Mouse (Mus musculus) telencephalon, adult 2 months (tissue): ENCODE data around the gene Itga7.

ENCODE experiments used
- DNase-seq: peaks from one replicate; pipeline ENCODE4 v3.0.0-alpha.2; 2011; ENCODE audit warnings: low read depth, low spot score

Itga7 gene

DNA sequence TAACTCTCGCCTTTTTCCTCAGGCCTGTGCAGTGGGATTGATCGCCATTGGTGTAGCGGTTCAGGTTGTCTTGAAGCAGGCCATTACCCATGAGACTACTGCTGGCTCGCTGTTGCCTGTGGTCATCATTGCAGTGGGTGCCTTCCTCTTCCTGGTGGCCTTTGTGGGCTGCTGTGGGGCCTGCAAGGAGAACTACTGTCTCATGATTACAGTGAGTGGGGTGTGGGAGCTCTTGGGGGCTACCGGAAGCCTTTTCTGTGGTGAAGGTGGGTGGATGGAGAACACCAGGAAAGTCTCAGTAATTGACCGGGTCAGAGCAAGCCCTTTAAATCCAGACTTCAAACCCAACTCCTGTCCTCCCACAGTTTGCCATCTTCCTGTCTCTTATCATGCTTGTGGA, 22.2 kb upstream of the Itga7 start:
- no peak for DNase-seq

DNA sequence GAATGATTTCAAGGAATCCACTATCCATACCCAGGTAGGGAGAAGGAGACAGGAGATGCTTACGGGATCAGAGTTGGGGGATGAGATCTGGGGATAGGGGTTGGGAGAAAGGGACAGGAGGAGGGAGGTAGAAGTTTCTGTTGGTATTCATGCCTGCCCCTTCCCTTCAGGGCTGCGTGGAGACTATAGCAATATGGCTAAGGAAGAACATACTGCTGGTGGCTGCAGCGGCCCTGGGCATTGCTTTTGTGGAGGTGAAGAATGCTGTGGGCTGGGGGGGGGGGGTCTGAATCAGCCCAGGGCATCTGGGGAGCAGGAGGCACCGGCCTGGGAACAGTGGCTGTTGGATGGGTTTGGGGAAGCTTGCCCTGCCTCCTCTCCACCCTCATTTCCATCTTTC, 21.4 kb upstream of the Itga7 start:
- no peak for DNase-seq

DNA sequence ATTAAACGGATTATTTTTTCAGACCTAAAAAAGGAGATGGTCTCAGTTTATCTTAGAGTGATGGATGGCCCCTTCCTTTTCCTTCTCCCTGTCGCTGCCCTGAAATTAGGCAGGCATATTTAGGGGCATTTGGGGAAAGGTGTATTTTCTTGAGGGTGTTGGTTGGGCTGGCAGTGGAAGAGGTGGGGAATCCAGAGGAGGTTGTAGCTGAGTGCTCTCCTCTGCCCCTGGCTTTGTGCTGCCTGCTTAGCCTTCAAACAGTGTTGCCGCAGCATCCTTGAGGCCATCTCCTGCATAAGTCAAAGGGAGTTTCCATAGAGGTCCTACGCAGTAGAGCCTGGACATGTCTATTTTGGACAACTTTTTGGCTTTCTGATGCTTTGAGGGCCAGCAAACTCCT, 20.8 kb upstream of the Itga7 start:
- DNase-seq: no peak

DNA sequence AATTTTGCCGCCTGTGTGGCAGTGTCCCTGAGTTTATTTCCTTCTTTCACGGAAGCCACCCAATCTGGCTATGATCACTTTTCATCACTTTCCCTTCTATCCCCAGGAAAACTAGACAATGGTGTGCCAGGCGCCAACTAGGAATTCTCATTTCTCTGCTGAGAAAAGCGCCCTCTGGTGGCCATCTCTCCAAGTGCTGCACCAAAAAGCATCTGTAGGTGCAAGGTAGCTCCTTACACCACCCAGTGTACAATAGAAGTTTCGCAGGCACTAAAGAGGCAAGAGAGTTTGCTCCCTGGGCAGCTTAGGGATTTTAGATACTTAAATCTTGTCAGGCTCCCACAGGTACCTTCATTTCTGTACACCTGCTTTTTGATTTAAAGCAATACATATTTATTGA, 20.4 kb upstream of the Itga7 start:
- DNase-seq: peak; percentile 81

DNA sequence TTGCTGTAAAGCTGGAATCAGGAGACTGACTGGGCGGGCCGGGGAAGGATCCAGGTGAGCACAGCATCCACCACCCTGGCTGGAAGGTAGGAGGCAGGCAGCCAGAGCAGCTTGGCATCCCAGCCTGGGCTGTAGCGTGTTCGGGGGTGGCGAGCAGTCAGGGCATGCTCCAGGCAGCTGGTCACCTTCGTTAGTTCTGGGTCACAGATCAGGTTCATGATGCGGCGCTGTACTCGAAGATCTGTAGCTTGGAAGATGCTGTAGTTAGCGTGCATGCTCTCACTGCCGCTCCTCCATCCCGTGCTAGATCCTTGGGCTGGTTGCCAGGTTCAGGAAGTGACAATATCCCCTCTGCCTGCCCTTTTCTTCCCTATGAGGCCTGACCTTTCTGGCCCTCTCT, 19.9 kb upstream of the Itga7 start:
- no peak for DNase-seq

DNA sequence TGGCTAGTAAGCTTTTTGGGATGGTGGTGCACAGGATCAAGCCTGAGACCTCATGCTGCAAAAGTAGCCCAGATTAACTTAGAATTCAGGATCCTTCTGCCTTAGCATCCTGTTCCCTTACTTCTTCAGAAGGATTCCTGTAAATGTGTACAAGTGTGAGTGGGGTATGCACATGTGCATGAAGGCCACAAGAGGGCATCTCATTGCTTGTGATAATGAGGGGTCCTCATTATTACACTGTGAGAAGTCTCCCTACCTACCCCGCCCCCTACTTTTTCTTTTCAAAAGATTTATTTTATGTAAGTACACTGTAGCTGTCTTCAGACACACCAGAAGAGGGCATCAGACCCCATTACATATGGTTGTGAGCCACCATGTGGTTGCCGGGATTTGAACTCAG, 18.1 kb upstream of the Itga7 start:
- DNase-seq: no peak

DNA sequence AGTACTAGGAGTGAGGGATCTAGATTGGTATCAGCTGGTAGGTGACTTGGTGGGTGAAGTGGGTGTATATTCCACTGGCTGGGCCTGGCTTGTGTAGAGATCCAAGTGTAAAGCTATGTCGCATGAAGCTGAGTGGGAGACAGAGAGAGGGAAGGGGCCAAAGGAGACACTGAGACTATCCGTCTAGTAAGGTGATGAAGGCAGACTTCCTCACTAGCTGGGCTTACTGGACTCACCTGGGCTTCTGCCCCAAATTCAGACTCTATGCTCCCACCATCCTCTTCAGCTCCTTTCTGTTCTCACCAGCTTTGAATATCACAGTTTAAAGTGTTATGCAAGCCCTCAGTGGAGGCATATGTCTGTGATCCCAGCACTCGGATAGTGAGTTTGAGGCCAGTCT, 17.0 kb upstream of the Itga7 start:
- no peak for DNase-seq

DNA sequence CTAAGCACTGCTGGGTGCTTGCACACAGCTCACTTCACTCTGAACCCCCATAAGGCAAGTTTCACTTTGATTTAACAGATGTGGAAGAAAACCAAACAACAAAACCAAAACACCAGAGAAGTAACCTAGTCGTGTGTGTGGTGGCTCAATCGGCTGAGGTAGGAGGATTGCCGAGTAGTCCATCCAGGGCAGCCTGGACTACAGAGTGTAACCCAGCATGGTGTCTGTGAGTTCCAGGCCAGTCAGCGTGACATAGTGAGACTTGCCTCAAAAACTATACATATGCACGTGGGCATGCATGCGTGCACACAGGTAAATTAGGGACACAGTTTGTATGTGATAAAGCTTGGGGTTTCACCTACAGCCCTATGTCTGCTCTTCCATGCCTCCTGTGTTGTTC, 16.2 kb upstream of the Itga7 start:
- DNase-seq: no peak

DNA sequence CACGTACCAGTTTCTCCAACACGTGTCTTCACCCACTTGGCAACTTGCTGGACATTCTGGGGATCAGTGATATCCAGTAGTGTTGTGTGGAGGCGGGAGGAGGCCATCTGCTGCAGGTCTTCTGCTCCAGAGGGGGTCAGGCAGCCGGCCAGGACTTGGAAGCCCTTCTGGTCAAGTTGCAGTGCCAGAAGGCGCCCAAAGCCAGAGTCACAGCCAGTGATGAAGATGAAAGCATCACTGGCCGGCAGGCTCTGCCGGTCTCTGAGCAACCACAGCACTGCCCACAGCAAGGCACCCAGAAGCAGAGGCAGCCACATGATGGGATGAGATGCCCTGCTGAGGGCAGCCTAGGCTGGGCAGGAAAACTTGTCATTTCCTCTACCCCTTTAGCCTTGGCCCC, 15.4 kb upstream of the Itga7 start:
- DNase-seq: no peak

DNA sequence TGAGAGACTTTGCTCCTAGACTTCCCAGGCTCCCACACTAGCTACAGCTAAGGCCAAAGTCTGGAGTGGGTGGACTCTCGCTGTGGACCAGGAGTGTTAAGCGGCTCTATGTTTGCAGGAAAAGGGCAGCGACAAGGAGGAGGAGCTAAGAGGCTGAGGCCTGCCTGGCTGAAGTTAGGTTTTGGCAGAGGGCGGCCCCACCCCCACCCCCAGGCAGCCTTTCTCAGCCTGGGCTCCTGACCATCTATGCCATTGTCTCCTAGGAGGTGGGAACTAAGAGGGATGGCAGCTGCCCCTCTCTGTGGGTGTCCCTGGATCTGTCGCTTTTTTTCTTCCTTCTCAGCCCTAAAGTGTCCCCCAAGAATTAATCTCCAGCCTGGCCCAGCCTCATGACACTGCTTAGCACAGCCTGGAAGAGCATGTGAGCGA, 14.4 kb upstream of the Itga7 start:
- no peak for DNase-seq

DNA sequence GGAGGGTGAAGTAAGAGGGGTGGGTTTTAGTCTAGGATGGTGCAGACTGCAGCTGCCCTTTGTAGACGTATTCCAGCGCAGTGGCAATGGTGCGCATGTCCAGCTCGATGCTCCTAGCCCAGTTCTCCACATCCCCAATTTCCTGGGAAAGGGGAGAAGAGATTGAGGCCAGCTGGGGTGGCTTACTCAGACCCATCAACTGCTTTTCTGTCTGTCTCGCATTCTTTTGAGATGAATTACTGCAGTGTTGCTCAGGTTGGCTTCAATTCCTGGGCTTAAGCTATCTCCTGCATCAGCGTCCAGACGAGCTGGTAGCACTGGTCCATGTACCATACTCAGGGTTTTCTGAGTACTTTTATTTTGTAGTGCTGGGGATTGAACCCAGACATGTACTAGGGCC, 13.7 kb upstream of the Itga7 start:
- DNase-seq: no peak

DNA sequence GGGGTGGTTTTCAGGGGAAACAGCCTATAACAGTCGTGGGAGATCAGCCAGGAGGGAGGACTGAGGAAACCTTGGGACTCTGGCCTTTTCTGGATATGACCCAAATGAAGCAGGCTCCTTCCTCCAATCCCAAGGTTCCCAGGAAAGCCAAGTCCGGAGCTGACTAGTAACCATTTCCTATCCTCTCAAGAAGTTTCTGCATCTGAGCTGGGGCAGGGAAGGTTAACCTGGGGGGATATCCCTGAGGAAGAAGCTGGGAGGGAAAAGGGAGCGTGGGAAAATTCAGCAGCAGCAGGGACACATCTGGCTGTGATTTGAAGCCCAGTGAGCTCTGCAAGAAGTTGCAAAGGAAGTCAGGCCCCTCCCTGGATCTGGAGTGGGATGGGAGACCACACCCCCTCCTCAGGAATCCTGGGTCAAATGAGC, 12.9 kb upstream of the Itga7 start:
- DNase-seq: no peak

DNA sequence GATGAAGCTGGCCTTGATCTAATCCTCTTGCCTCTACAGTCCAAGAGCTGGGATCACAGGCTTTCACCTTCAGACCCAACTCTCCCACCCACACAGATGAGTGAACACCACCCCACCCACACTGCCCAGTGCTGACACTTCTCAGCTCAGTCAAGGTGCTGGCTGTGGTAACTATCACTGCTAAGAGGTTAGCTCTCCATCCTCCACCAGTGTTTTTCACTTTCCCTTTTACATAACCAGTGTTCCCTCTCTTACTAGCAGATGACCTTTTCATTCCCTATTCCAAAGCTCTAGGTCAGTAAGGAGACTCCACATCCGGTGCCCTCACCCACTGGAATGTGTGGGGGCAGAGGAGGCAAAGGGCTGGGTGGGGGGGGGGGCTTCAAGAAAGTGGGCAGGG, 12.4 kb upstream of the Itga7 start:
- no peak for DNase-seq

DNA sequence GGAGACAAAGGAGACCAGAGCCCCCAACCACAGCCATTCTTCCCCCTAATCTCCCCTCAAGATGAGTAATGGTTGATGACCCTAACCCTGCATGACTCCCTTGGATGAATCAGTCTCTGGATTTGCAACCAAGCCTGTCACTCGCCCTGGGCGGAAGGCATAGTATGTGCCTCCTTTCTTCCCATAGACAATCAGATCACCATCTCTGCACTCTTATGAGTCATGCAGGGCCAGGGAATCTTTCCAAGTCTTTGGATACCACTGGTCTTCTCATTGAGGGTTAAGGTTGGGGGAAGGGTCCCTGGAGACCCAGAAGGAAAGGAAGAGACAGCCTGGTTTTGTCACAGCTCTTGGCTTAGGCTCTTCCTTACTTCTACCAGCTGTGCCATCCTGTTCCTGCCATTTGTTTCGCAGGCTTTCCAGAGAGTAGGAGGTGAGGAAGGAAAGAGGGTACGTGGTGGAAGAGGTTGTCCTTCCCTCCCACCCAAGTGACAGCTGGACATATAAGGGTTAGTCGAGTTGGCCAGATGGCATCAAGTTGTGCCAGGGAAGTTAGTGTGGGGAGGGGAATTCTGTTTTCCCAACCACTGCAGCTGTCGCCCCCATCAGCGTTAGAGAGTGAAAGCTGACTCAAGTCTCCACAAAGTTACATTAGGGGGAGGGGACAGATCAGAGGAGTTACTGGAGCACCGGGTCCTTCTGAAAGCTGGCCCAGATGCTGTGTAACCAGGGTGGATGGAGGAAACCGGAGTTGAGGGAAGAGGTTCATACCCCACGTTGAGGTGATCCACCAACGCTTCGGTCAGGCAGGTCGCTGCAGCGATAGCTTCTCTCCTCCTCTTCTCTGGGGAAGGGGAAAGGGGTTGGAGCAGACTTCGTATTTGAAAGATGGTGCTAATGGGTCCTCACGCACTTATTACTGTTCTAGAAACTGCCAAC, 11.5 kb upstream of the Itga7 start:
- DNase-seq: no peak

DNA sequence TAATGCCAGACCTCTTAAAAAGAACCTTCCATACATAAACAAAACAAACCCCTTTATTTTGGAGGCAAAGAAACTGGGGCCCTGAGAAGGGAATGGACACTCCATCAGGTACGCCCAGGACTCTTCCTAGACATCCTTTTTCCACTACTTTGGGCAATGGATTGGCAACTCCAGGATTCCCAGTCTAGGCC, 10.9 kb upstream of the Itga7 start, which contains the start of gene Rdh5:
Gene Rdh5 (minus strand): TSS at position 67 of the 191 bp plus-strand sequence.
- no peak for DNase-seq

DNA sequence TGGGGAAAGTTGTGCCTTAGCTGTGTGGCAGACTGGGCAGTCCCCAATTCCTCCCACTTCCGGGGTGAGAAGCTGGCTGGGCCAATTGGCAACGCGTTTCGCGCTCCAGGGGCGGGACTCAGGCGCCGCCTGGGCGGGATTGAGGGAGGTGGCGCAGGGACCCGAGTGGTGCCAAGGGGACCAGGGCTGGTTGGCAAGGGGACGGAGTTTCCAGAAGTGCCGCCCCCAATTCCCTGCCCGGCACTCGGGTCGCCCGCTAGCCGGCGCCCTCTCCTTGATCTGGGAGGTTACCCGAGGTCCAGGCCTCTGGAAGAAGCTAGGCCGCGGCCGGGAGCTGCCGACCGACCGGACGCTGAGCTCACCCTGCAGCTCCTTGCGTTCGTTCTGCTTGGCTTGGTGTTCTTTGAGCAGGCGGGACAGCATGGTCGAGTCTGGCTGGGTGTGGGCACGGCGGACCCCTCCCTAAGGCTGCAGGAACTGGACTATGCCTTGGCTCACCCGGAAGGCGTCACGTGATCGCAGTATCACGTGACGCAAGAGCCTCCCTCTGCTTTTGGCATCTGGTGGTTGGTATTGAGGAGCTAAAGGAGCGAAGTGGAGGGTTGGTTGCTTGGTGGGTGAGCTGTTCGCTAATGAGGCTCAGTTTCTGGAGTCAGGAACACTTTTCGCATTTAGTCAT, 10.5 kb upstream of the Itga7 start:
- DNase-seq: peak; percentile 90

DNA sequence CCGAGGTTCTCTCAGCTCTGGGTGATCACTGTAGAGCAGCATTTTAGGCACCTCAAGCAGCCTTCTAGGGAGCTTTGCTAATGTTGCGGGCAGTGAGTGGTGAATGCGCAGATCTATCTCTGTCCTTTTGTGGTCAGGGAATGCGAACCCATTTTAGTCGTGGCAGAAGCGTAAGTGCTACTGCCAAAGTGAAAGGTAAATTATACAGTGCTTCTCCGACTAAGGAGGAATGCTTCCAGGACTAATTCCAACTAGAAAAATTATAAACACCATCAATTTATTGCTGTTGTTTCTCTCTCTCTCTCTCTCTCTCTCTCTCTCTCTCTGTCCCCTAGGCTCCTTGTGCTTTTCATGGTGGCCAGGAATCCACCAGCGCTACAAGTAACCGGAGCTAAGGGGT, 9.7 kb upstream of the Itga7 start, which contains the start of gene Bloc1s1:
Gene Bloc1s1 (minus strand): TSS at position 101 of the 400 bp plus-strand sequence.
- DNase-seq: no peak

DNA sequence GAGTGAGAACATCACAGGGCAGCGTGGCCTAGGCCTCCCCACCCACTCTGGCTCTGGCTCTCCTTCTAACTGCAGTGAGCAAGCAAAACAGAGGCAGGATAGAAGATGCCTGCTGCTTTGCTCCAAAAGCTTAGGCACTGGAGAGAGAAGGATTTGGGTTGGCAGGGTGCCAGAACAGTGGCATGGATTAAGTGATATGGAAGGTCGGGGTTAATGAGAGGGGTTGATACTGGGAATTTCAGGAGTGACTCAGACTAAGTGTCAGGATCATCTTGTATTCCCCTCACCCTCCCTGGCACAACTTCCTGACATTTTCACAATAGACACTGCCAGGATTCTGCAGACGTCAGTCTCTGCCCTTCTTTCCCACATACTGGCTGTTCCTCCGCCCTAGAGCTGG, 5.3 kb upstream of the Itga7 start:
- no peak for DNase-seq

DNA sequence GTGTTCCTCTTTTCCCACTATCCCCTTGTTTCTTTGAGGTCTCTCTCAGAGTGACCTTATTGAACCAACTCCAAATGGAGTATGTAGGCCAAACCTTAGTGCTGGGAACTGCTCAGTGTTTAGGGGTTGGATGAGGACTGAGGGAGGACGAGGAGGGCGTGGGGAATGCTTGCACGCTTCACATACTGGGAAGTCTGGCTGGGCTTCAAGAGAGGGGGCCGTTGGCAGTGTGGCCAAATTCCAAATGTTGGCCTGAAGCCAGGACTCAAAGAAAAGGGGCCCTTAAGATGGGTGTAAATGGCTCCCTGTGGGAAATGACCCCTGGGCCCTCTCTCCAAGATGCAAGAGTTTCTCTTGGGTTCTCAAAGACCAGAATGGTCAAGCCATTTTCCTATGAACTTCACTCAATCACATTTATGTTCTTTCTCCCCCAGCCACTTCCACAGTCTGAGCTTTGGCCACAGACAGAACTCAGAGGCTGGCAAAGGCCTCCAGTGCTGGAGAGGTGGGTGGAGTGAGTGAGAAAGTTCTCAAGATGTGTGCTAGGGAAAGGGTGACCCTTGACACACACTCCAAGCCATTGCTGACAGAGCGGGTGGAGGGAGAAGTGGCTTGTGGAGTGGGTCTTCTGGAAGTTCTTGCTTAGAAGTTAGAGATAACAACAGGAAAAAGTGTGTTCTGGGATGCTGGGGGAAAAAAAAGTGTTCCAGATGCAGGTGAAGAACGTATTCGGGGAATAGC, 3.8 kb upstream of the Itga7 start:
- DNase-seq: no peak

DNA sequence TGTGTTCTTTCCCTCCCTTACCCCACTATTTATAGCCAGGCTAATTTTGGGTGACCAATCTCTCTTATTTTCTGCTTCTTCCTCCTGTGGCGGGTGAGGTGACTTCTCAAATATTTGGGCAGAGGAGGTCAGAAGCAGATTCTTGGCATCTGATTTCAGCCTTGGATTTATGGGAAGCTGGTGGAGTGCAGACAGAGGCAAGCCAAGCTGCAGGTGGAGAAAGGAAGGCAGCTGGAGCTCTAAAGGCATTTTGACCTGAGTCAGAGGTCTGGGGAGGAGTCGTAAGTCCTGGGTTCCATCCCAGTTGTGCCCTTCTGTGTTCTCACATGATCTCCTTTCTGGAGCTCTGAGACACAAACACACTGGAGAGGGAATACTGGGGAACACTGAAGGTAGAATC, 2.2 kb upstream of the Itga7 start:
- no peak for DNase-seq

DNA sequence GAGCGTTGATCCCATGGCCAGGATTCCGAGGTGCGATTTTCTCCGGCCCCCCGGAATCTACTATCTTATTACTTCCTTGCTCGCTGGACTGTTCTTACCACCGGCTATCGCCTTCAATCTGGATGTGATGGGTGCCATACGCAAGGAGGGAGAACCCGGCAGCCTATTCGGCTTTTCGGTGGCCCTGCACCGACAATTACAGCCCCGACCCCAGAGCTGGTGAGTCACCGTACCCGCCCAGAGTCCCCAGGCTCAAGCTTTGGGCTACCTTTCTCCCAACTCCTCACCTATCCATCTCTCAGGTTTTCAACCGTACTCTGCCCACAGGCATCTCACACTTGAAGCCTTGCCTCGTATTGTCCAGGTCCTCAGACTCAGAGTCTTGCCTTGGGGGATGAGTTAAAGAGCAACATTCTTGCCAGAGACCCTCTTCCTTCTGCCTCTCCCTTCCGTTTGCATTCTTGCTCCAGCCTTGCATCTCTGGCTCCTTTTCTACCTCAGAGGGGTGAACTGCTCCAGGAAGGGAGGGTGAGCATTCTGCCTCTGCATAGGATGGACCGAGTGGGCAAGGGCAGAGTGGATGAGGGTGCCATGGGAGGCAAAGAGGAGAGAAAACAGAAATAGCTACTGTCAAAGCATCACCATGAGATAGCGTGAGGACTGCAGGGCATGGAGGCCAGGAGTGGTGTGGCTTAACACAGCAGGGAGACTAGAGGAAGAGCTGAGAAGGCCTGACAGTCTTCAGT, 531 bp downstream of the Itga7 start:
- no peak for DNase-seq
